Mouse (Mus musculus) ES-E14 (cell line): ENCODE results near the gene Gm28635.

Experiments used
- CHD2 ChIP-seq: IDR thresholded peaks from 2 replicates; pipeline ENCODE4 v1.6.1; 2014; ENCODE audit warnings: mild to moderate bottlenecking, low read depth, low read length, inconsistent platforms
- HCFC1 ChIP-seq: IDR thresholded peaks from 2 replicates; pipeline ENCODE4 v1.6.1; 2012; ENCODE audit warnings: low read length, inconsistent platforms, borderline replicate concordance; ENCODE audit not compliant: insufficient read depth
- MAFK ChIP-seq: IDR thresholded peaks from 2 replicates; pipeline ENCODE4 v1.6.1; 2014; ENCODE audit warnings: mild to moderate bottlenecking, low read depth, low read length, inconsistent platforms; ENCODE audit not compliant: insufficient read depth
- ZC3H11A ChIP-seq: IDR thresholded peaks from 2 replicates; pipeline ENCODE4 v1.6.1; 2012; ENCODE audit warnings: low read depth, mild to moderate bottlenecking, inconsistent platforms, low read length, borderline replicate concordance
- ZNF384 ChIP-seq: IDR thresholded peaks from 2 replicates; pipeline ENCODE4 v1.6.1; 2012; ENCODE audit warnings: low read depth, low read length, inconsistent platforms

DNA sequence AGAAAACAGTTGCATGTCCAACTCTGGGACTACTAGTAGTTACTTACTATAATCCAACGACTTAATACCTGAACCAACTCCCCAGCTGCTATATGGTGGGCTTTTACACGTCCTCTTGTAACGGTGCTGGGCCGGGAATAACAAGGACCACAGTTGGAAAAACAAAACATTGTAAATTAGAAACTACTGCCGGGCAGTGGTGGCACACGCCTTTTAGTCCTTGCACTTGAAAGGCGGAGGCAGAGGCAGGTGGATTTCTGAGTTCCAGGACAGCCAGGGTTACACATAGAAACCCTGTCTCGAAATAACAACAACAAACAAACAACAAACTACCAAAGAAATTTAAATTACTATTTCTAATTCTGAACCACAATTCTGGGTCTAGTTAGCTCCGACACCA lies 48.9 kb upstream of the Gm28635 start:
- TF ChIP-seq HCFC1 (no peak), CHD2 (no peak), ZC3H11A (no peak), MAFK (no peak), ZNF384 (no peak)
